In genomic region chr8:71908309-71909261, GRCm38 (mm10) we compare ENCODE assay signal across 1 mouse cellular context.
A peak's percentile ranks its signal among the peaks of the same experiment; 100 is the strongest.
TF ChIP-seq lines count a peak whose summit lies in the region.

Zfp882 (plus strand) TSS chr8:71908608.
Zfp617 (plus strand) TSS chr8:71908635.

TF ChIP-seq in MEL, 35 proteins besides CTCF, POLR2A, EP300 and RAD21 (continued from another document):
- TF ChIP-seq TBP (IDR thresholded peaks at IDR 0.05; ENCODE audit: low read depth, low read length) (0 out of 2 replicates have a peak, but pooled peaks have one; percentile 49), MAFK (IDR thresholded peaks at IDR 0.05; ENCODE audit: borderline replicate concordance, low read depth, low read length) (no peak), GABPA (IDR thresholded peaks at IDR 0.05; ENCODE audit: low read depth, low read length) (no peak), MEF2A (IDR thresholded peaks at IDR 0.05; ENCODE audit: extremely low read depth, insufficient replicate concordance, low read depth, low read length, poor library complexity, severe bottlenecking) (no peak), SIN3A (IDR thresholded peaks at IDR 0.05; ENCODE audit: low read length) (peak; percentile 74), UBTF (IDR thresholded peaks at IDR 0.05; ENCODE audit: borderline replicate concordance, insufficient read depth, low read depth, low read length) (peak; percentile 98), CHD1 (IDR thresholded peaks at IDR 0.05; ENCODE audit: low read depth, low read length) (peak; percentile 93), E2F4 (IDR thresholded peaks at IDR 0.05; ENCODE audit: borderline replicate concordance, low read depth, low read length) (no peak; the same call in 1 of the 2 replicates), JUND (IDR thresholded peaks at IDR 0.05; ENCODE audit: low read depth, low read length) (no peak), SMC3 (IDR thresholded peaks at IDR 0.05; ENCODE audit: low read depth, low read length) (0 out of 2 replicates have a peak, but pooled peaks have one; percentile 28), NELFE (IDR thresholded peaks at IDR 0.05; ENCODE audit: low read depth, low read length) (peak; percentile 65)
